Comparison of ENCODE assay signal across 7 mouse cellular contexts in the genomic region with DNA sequence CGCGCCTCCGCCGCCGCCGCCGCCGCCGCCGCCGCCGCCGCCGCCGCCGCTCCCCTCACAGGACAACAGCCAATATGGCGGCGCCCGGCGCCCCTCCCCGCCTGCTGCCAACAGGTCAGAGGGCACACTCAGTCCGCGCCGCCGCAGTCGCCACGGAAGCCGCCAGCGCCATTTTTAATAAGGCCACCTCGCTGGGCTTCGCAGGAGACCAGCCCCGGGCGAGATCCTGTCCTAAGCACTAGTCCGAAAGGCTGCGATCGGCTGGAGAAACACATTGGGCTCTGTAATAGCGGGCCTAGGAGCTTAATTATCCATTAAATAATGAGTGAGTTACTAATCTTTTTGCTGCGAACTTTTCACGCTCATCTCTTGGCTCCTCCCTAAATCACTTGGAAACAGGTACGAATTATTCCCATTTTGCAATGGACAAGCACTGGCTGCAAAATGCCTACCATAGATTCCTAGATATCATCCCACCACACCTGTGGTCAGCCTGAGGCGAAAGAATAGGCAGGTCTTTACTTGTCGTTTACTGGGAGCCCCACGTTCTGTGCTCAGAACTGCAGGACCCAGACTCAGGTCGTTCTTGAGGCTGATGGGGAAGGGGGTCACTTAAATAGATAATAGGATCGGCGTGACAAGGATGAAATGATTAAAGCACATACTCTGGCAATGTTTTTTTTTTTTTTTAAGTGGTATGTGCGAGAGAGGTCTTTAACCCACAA. TPM values are rescaled to one million over a fixed set of nuclear protein-coding genes. Genes with fewer than 3 reads are reported as not detected.
DNase-seq lines count a peak whose midpoint lies in the region; ATAC-seq lines count a peak whose summit lies in the region.

A gene (minus strand): TSS at position 94 of the 725 bp plus-strand sequence.

- H3K36me3 ChIP-seq in intestine, embryonic 15.5 days, result no peaks in the 10 kb centered on the region
- peaks cover 34% of the 10 kb centered on the region for H3K36me3 ChIP-seq in midbrain, embryonic 10.5 days

- no peaks in the 10 kb centered on the region for H3K27me3 ChIP-seq in intestine, embryonic 15.5 days (replicated peaks)
- no peaks in the 10 kb centered on the region for H3K27me3 ChIP-seq in midbrain, embryonic 10.5 days (ENCODE audit: low read depth, poor library complexity, severe bottlenecking)

- no peaks in the 10 kb centered on the region for H3K9me3 ChIP-seq in intestine, embryonic 15.5 days
- no peaks in the 10 kb centered on the region for H3K9me3 ChIP-seq in midbrain, embryonic 10.5 days (replicated peaks)

- intact Hi-C loops in gastrocnemius, postnatal 36 days (cut with DNase I), result no loop called here
- intact Hi-C loops in left cerebral cortex, postnatal 25 days (cut with DNase I), result no loop called here

- ATAC-seq in intestine, embryonic 15.5 days, result peak; percentile 98

- H3K4me1 ChIP-seq in intestine, embryonic 15.5 days (replicated peaks), result peaks cover 15% of the 10 kb centered on the region
- H3K4me1 ChIP-seq in midbrain, embryonic 10.5 days, result peaks cover 33% of the 10 kb centered on the region

- peak within 1 kb of the TSS; percentile 93 for H3K9ac ChIP-seq in intestine, embryonic 15.5 days

- peak within 1 kb of the TSS; percentile 98 for H3K4me3 ChIP-seq in intestine, embryonic 15.5 days (replicated peaks)
- H3K4me3 ChIP-seq in midbrain, embryonic 10.5 days, result peak within 1 kb of the TSS; percentile 97

- peak within 1 kb of the TSS; percentile 89 for H3K27ac ChIP-seq in intestine, embryonic 15.5 days
- peak within 1 kb of the TSS; percentile 96 for H3K27ac ChIP-seq in midbrain, embryonic 10.5 days (replicated peaks)

- 1% methylated on average over 46 of the region's 47 CpGs for WGBS in intestine, embryonic 15.5 days
- 3% methylated on average over 39 of the region's 47 CpGs for WGBS in midbrain, embryonic 10.5 days

- H3K4me2 ChIP-seq in intestine, embryonic 15.5 days (replicated peaks), result peak within 1 kb of the TSS; percentile 93

- peak; percentile 96 for DNase-seq in adrenal gland, adult 18-20 months (ENCODE audit: low spot score in 2 of 2)
- peak; percentile 96 for DNase-seq in embryo, embryonic 11 days
- peak; percentile 92 to 94 for DNase-seq in gastrocnemius, postnatal 36 days
- DNase-seq in left cerebral cortex, postnatal 25 days (ENCODE audit: low spot score in 2 of 2), result peak; percentile 92 to 93
- DNase-seq in midbrain, embryonic 10.5 days (ENCODE audit: low spot score), result peak; percentile 95
- peak; percentile 95 for DNase-seq in right cerebral cortex, postnatal 4 days

RNA-seq across cellular contexts. Expression of the gene that starts here (rescaled TPM):
- total RNA-seq in adrenal gland, adult 18-20 months (2021), result 10 to 100 TPM; 45.5 to 52.7 TPM
- 10 to 100 TPM in 1 of 2 experiments, 1 to 10 TPM in 1; 9.6 to 13.4 TPM for total RNA-seq in gastrocnemius, postnatal 36 days (2021)
- 22.9 and 23.5 TPM in 2 replicates for polyA plus RNA-seq in intestine, embryonic 15.5 days (2015; fragmentation: Nextera tagmentation; extraction: Ambion mirVana)
- total RNA-seq in left cerebral cortex, postnatal 25 days (2021), result 10 to 100 TPM; 67.0 to 84.3 TPM
- 56.7 and 63.1 TPM in 2 replicates for polyA plus RNA-seq in midbrain, embryonic 10.5 days (2016; fragmentation: Nextera tagmentation; extraction: Ambion mirVana)

Comparison
In these comparisons a context has a peak if more than half of its experiments do, and no peak if none do; other contexts are left out.
1. Peak in every context shown above with its lines: DNase-seq, ATAC-seq, H3K4me3 ChIP-seq and H3K27ac ChIP-seq.